Mouse (Mus musculus) embryo, embryonic 9.5 days (tissue): ENCODE results near the gene Ptf1a.

Experiments used
- DNase-seq: peaks from one replicate; pipeline ENCODE4 v3.0.0-alpha.2; 2017; ENCODE audit errors: extremely low spot score

Gene Ptf1a

GRCm38 (mm10) chr2:19452531-19453055, 7.1 kb downstream of the Ptf1a start:
- no peak for DNase-seq

- DNase-seq = peak; percentile 26
These were observed 9.8 kb downstream of the Ptf1a start for GRCm38 (mm10) chr2:19455228-19455627.

GRCm38 (mm10) chr2:19455857-19456482, 10.5 kb downstream of the Ptf1a start:
- DNase-seq = no peak

- peak; percentile 32 for DNase-seq
These were observed 13.3 kb downstream of the Ptf1a start for GRCm38 (mm10) chr2:19458785-19459184.

- DNase-seq = no peak
These were observed 16.5 kb downstream of the Ptf1a start for GRCm38 (mm10) chr2:19461940-19462339.

- DNase-seq = no peak
These were observed 44.8 kb downstream of the Ptf1a start for GRCm38 (mm10) chr2:19490262-19490661.
